Mouse (Mus musculus): ENCODE results near the gene Iscu. TPM values are rescaled to one million over a fixed set of nuclear protein-coding genes. Genes with fewer than 3 reads are reported as not detected.

Gene Iscu
- polyA plus RNA-seq, 1 experiment, result 362 TPM

DNA sequence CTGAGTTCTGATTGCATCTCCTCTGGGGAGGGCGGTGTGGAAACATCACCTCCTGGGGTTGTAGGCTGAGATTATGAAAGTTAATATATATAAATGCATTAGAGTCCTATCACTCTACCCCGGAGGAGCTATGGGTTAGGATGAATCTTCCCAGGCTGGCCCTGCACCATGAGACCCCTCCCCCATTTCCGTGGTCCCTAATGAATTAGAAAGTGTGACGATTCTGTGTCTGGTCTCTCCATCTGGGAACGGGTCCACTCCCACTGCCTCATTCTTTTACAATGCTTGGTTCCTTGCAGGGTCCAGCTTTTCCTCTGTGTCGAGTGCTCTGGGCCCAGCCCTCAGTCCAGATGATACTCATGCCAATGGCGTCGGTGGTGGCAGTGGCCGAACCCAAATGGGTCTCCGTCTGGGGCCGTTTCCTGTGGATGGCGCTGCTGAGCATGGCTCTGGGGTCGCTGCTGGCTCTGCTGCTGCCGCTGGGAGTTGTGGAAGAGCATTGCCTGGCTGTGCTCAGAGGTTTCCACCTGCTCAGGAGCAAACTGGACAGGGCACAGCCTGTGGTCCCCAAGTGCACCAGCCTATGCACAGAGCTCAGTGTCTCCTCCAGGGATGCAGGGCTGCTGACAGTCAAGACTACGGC is 35.9 kb upstream of the Iscu start:
- Histone ChIP-seq H3K27ac (ENCODE audit: insufficient read depth, low read length) (peak overlapping the region; percentile 74; the same call in 1 of the 2 replicates), H3K4me1 (ENCODE audit: control insufficient read depth, insufficient read depth, low read length) (peaks cover 11% of the 10 kb centered on the region), H3K4me3 (replicated peaks; ENCODE audit: insufficient read depth, low read depth, low read length) (peak overlapping the region; percentile 85), H3K27me3 (ENCODE audit: control insufficient read depth, insufficient read depth, low read length) (no peaks in the 10 kb centered on the region)
- DNase-seq, result peak in 1 of 2 experiments; percentile 36
- no peak for TF ChIP-seq CTCF (IDR thresholded peaks at IDR 0.05; ENCODE audit: borderline replicate concordance, insufficient read depth, low read depth, low read length)
- no peak for TF ChIP-seq POLR2A (IDR thresholded peaks at IDR 0.05; ENCODE audit: borderline replicate concordance, insufficient read depth, low read length)
- 18% methylated on average over 15 of the region's 15 CpGs for WGBS

DNA sequence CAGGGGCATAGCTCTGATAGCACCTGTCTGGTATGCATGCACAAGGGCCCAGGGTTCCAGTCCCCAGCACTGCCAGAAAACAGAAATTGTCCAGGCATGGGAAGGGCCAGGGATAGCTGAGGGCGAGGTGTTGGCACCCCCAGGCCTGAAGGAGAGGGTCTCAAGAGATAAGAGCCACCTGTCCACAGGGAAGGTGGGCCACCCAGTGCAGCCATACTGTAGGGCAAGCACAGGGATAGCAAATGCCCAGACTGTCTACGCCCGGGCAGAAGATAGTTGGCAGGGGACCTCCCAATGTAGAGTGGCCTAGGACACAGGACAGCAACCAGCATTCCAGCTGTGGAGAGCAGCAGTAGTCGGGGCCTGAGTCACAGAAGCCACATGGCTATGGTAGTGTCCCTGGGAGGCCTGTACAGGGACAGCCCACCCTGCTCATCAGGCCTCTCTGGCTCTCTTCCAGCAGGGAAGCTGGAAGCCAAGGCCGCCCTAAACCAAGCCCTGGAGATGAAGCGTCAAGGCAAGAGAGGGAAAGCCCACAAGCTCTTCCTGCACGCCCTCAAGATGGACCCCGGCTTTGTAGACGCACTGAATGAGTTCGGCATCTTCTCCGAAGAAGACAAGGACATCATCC is 34.8 kb upstream of the Iscu start:
- H3K4me1 ChIP-seq (ENCODE audit: control insufficient read depth, insufficient read depth, low read length), result peaks cover 11% of the 10 kb centered on the region
- peak in 1 of 2 experiments; percentile 25 for DNase-seq
- H3K27me3 ChIP-seq (ENCODE audit: control insufficient read depth, insufficient read depth, low read length), result no peaks in the 10 kb centered on the region
- TF ChIP-seq CTCF (IDR thresholded peaks at IDR 0.05; ENCODE audit: borderline replicate concordance, insufficient read depth, low read depth, low read length), result no peak
- no peak for TF ChIP-seq POLR2A (IDR thresholded peaks at IDR 0.05; ENCODE audit: borderline replicate concordance, insufficient read depth, low read length)
- WGBS, result 77% methylated on average over 11 of the region's 11 CpGs
- no peak overlapping the region for H3K27ac ChIP-seq (ENCODE audit: insufficient read depth, low read length)
- no peak overlapping the region for H3K4me3 ChIP-seq (replicated peaks; ENCODE audit: insufficient read depth, low read depth, low read length)

DNA sequence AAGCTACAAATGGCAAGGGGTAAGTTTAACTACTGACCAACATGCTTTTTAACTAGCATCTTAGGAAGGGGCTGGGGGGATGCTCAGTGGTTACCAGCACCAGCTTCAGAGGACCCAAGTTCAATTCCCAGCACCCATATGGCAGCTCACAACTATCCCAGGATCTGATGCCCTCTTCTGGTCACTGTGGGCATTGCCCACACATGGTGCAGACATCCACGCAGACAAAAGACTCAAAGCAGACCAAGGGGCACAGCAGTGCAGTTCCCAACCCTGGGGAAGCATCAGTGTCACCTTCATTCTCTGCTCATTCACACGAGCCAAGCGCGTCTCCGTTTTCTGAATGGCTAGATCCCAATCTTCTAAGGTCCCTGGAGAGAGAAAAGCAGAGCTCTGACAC is 24.9 kb upstream of the Iscu start:
- Histone ChIP-seq H3K4me3 (replicated peaks; ENCODE audit: insufficient read depth, low read depth, low read length) (no peak overlapping the region), H3K27ac (ENCODE audit: insufficient read depth, low read length) (no peak overlapping the region), H3K27me3 (ENCODE audit: control insufficient read depth, insufficient read depth, low read length) (no peaks in the 10 kb centered on the region), H3K4me1 (ENCODE audit: control insufficient read depth, insufficient read depth, low read length) (peaks cover 31% of the 10 kb centered on the region)
- DNase-seq, result no peak
- TF ChIP-seq POLR2A (IDR thresholded peaks at IDR 0.05; ENCODE audit: borderline replicate concordance, insufficient read depth, low read length) (no peak), CTCF (IDR thresholded peaks at IDR 0.05; ENCODE audit: borderline replicate concordance, insufficient read depth, low read depth, low read length) (peak; percentile 36; the same call in 1 of the 2 replicates)
- 86% methylated on average over 5 of the region's 5 CpGs for WGBS

DNA sequence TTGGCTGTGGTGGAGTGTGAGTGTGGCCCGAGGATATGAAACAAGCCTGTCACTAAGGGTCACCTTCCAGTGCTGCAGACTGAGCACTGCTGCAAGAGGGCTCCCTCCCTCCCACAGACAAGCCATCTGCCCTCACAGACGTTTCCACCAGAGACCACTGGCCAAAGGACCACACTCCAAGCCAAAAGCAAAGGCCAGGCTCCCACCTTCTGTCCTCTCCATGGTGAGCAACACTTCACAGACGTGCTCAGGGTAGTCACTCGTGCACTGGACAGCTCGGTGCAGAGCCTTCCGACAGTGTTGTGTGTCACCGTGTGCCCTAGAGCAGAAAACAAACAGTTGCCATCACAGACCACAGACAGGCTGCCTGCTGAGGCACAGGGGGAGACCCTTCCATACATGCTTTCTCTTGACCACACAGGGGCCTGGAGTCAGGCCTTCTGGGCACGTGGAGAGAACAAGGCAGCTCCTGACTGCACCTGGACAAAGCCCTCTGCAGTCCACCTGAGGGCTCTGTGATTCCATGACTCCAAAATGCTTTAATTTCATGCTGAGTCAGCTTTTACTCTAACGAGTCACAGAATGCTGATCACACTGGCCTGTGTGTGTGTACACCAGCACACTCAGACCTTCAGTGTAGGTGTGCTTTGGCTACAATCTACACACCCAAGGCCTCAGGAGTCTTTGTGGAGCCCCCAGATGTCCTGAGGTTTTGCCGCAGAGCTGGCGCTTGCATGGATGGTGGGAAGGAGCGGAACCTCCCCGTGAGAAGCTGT is 23.8 kb upstream of the Iscu start:
- no peak overlapping the region for H3K4me3 ChIP-seq (replicated peaks; ENCODE audit: insufficient read depth, low read depth, low read length)
- no peaks in the 10 kb centered on the region for H3K27me3 ChIP-seq (ENCODE audit: control insufficient read depth, insufficient read depth, low read length)
- H3K27ac ChIP-seq (ENCODE audit: insufficient read depth, low read length), result 0 out of 2 replicates have a peak overlapping the region, but pooled peaks have one; percentile 15
- peak; percentile 36 to 55 for DNase-seq
- 35% methylated on average over 13 of the region's 13 CpGs for WGBS
- H3K4me1 ChIP-seq (ENCODE audit: control insufficient read depth, insufficient read depth, low read length), result peaks cover 31% of the 10 kb centered on the region
- TF ChIP-seq POLR2A (IDR thresholded peaks at IDR 0.05; ENCODE audit: borderline replicate concordance, insufficient read depth, low read length), result no peak
- no peak for TF ChIP-seq CTCF (IDR thresholded peaks at IDR 0.05; ENCODE audit: borderline replicate concordance, insufficient read depth, low read depth, low read length)

DNA sequence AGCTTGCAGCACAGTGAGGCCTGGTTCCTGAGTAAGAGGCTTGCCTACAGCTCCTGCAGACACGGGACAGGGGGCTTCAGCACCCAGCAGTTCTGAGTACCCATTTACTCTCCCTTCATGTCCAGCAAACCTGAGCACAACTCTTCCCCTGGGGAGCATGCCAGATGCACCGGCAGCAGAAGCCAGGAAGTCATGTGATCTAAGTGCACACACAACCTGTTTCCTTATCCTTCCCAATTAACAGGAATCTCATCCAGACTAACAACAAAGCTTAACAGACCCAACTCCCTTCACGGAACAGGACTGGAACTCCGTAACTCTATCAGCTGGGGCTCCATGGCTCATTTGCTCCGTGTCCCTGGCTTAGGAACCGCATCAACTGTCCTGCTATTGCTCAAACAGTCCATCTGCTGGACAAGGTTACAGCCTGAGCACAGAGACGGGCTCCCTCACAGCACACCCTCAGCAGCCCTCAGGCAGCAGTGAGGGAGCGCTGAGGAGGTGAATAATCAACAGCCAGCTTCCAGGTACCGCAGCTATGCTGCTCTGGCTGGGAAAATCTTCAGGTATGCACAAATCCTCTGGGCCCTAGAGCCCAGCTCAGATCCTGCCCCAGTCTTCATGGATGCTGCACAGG is 20.9 kb upstream of the Iscu start:
- DNase-seq, result peak; percentile 48 to 57
- no peak for TF ChIP-seq CTCF (IDR thresholded peaks at IDR 0.05; ENCODE audit: borderline replicate concordance, insufficient read depth, low read depth, low read length)
- TF ChIP-seq POLR2A (IDR thresholded peaks at IDR 0.05; ENCODE audit: borderline replicate concordance, insufficient read depth, low read length), result no peak
- 20% methylated on average over 9 of the region's 9 CpGs for WGBS
- Histone ChIP-seq H3K27ac (ENCODE audit: insufficient read depth, low read length) (peak overlapping the region; percentile 82), H3K27me3 (ENCODE audit: control insufficient read depth, insufficient read depth, low read length) (no peaks in the 10 kb centered on the region), H3K4me3 (replicated peaks; ENCODE audit: insufficient read depth, low read depth, low read length) (no peak overlapping the region), H3K4me1 (ENCODE audit: control insufficient read depth, insufficient read depth, low read length) (peaks cover 31% of the 10 kb centered on the region)

DNA sequence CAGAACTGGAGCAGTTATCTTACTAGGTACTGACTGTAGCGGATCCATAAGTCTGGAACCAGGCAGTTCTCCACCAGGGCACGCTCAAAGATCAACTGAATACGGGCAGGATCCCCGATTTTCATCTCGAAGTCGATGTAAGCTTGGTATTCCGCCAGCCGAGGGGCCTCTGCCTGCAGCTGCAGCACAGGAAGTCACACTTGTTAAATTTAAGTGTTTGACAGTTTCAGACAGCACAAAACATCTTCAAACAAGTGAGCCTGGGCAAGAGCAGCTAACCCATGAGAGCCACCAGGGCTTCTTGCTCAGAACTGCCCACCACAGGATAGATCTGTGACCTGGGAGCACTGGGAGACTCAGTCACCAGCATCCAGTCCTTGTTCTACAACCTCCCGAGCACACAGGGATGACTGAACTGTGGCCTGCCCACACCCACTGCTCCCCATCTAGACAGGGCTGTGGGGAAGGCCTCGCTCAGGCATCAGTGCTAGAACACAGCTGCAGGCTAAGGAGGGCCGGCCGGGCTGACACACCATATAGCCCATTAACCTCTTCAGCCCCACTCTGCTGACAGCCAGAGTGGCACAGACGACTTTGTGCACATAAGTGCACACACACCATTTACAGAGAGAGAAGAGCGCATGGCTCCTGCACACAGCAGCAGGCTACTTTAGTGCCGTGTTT is 17.1 kb upstream of the Iscu start:
- Histone ChIP-seq H3K4me1 (ENCODE audit: control insufficient read depth, insufficient read depth, low read length) (peaks cover 16% of the 10 kb centered on the region), H3K4me3 (replicated peaks; ENCODE audit: insufficient read depth, low read depth, low read length) (no peak overlapping the region), H3K27ac (ENCODE audit: insufficient read depth, low read length) (no peak overlapping the region), H3K27me3 (ENCODE audit: control insufficient read depth, insufficient read depth, low read length) (no peaks in the 10 kb centered on the region)
- no peak for DNase-seq
- no peak for TF ChIP-seq CTCF (IDR thresholded peaks at IDR 0.05; ENCODE audit: borderline replicate concordance, insufficient read depth, low read depth, low read length)
- TF ChIP-seq POLR2A (IDR thresholded peaks at IDR 0.05; ENCODE audit: borderline replicate concordance, insufficient read depth, low read length), result no peak
- 87% methylated on average over 15 of the region's 15 CpGs for WGBS

DNA sequence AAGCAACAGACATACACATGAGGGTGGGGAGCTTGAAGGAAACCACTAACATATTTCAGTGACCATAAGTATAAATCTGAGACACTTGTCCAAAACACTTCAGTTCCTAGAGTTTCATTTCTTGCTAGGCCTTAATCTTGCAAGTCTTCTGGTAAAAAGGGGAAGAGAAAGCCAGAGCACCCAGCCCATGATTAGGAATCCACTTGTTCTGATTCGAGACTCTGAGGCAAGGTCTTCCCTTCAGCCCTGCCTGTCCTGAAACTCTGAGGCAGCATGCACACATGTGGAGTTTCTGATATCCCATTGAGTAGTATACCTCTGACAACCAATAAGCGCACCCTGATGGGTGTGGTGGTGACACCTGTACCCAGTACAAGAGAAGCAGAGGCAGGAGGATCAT is 11.0 kb upstream of the Iscu start:
- H3K4me1 ChIP-seq (ENCODE audit: control insufficient read depth, insufficient read depth, low read length), result no peaks in the 10 kb centered on the region; the same call in 1 of the 2 replicates
- no peak for TF ChIP-seq CTCF (IDR thresholded peaks at IDR 0.05; ENCODE audit: borderline replicate concordance, insufficient read depth, low read depth, low read length)
- no peak for TF ChIP-seq POLR2A (IDR thresholded peaks at IDR 0.05; ENCODE audit: borderline replicate concordance, insufficient read depth, low read length)
- no peak overlapping the region for H3K27ac ChIP-seq (ENCODE audit: insufficient read depth, low read length)
- no peaks in the 10 kb centered on the region for H3K27me3 ChIP-seq (ENCODE audit: control insufficient read depth, insufficient read depth, low read length)
- no peak for DNase-seq
- WGBS, result 89% methylated on average over 2 of the region's 2 CpGs
- no peak overlapping the region for H3K4me3 ChIP-seq (replicated peaks; ENCODE audit: insufficient read depth, low read depth, low read length)
